Mouse (Mus musculus): ENCODE measurements at regions not wholly inside any gene's neighbourhood (a gene's known extent, or its start where the extent isn't known, plus 50 kb on each side); places are given as distances from the start of the nearest gene placed in this dataset.

DNA sequence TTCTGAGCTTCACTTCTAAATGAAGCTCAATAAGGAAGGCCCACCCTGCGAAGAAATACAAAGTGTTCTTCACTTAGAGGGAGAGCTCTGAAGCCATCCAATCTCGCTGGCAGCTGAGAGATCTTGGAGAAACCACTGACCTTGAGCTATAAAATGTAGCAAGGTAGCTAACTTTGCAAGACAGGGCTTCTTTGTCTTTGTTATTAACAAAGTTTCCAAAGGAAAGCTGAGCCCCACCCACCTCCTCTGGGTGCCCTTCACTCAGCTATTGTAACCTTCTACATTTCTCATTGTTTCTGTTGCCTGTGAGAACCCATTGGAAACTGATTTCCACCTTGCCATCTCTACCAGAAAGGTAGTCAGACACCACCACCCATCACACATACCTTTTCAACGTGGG lies 57.2 kb upstream of the Usp9x start:
- H3K4me1 ChIP-seq (replicated peaks), result no peaks in the 10 kb centered on the region
- H3K9ac ChIP-seq, result no peak overlapping the region
- H3K9me3 ChIP-seq (replicated peaks), result no peaks in the 10 kb centered on the region
- WGBS, result 76% methylated on average over 3 of the region's 3 CpGs
- no peaks in the 10 kb centered on the region for H3K27me3 ChIP-seq (replicated peaks)
- no peaks in the 10 kb centered on the region for H3K36me3 ChIP-seq
- no peak for ATAC-seq (ENCODE audit: insufficient number of reproducible peaks, low FRiP score)
- H3K4me2 ChIP-seq, result no peak overlapping the region
- H3K4me3 ChIP-seq, result no peak overlapping the region
- H3K27ac ChIP-seq (ENCODE audit: poor library complexity, severe bottlenecking), result no peak overlapping the region

- H3K9ac ChIP-seq, result no peak overlapping the region
- no peaks in the 10 kb centered on the region for H3K27me3 ChIP-seq (replicated peaks)
- no peaks in the 10 kb centered on the region for H3K9me3 ChIP-seq (replicated peaks)
- no peaks in the 10 kb centered on the region for H3K4me1 ChIP-seq (replicated peaks)
- H3K36me3 ChIP-seq, result no peaks in the 10 kb centered on the region
- ATAC-seq (ENCODE audit: insufficient number of reproducible peaks, low FRiP score), result no peak
- H3K4me2 ChIP-seq, result no peak overlapping the region
- no peak overlapping the region for H3K4me3 ChIP-seq
- 71% methylated on average over 3 of the region's 3 CpGs for WGBS
- no peak overlapping the region for H3K27ac ChIP-seq (ENCODE audit: poor library complexity, severe bottlenecking)
Observed at GRCm38 (mm10) chrX:13013086-13013485, 58.2 kb upstream of the Usp9x start.

DNA sequence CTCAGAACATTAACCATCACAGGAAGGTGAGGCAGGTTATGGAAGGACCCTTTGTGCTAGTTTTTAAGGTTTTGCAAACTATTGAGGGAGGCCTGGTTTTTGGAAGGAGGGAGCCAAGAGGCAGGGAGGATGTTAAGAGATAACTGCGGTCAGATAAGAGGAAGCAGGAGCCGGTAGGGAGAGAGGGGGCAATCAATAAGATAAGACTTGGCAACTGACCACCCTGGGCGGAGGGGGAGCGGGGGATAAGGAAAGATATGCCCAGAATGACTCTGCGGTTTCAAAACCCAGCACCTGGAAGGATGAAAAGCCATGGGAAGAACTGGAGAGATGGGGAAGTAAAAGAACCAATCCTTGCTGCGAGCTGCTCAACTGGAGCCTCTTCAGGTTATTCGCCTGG lies 80.5 kb upstream of the Usp9x start:
- H3K9me3 ChIP-seq (replicated peaks), result no peaks in the 10 kb centered on the region
- 47% methylated on average over 7 of the region's 7 CpGs for WGBS
- no peak overlapping the region for H3K27ac ChIP-seq (ENCODE audit: poor library complexity, severe bottlenecking)
- no peaks in the 10 kb centered on the region for H3K36me3 ChIP-seq
- no peaks in the 10 kb centered on the region; the same call in 1 of the 2 replicates for H3K27me3 ChIP-seq (replicated peaks)
- H3K9ac ChIP-seq, result no peak overlapping the region
- no peak overlapping the region for H3K4me3 ChIP-seq
- no peak overlapping the region for H3K4me2 ChIP-seq
- no peaks in the 10 kb centered on the region for H3K4me1 ChIP-seq (replicated peaks)
- no peak for ATAC-seq (ENCODE audit: insufficient number of reproducible peaks, low FRiP score)

GRCm38 (mm10) chrX:12977676-12978075 lies 93.6 kb upstream of the Usp9x start:
- no peaks in the 10 kb centered on the region; the same call in 1 of the 2 replicates for H3K27me3 ChIP-seq (replicated peaks)

DNA sequence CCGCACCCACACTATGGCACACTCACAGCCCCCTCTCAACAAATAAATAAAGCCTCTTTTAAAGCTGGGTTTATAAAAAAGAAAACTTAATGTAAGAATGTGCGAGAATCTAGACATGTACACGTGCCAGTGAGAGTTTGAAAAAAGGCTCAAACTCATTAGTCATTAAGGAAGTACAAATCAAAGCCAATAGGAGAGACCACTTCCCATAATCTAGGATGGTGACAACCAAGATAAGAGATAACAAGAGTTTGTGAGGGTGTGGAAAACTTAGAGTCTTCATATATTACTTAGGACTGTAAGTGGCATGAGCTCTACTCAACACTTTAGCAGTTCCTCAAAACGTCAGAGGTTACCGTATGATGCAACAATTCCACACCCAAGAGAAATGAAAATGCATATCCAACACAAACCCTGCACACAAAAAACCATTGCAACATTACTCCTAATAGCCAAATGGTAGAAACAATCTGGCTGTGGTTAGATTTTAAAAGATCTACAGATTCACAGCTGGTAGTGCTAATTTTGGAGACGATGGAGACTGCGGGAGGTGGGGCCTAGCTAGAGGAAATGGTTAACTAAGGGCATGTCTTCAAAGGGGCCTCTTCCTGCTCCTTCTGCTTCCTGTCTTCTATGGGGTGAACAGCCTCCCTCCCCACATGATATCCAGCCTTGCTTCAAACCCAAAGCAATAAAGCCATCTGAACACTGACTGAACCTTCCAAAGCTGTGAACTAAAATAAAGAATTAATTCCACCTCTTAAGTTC lies 102.1 kb upstream of the Usp9x start:
- Histone ChIP-seq H3K27ac (ENCODE audit: poor library complexity, severe bottlenecking) (no peak overlapping the region), H3K36me3 (no peaks in the 10 kb centered on the region), H3K4me1 (replicated peaks) (no peaks in the 10 kb centered on the region), H3K9me3 (replicated peaks) (no peaks in the 10 kb centered on the region), H3K27me3 (replicated peaks) (peaks cover 3% of the 10 kb centered on the region; the same call in 1 of the 2 replicates), H3K4me3 (no peak overlapping the region), H3K4me2 (no peak overlapping the region), H3K9ac (no peak overlapping the region)
- ATAC-seq (ENCODE audit: insufficient number of reproducible peaks, low FRiP score), result no peak
- 71% methylated on average over 7 of the region's 7 CpGs for WGBS

More at GRCm38 (mm10) chrX:12977676-12978075, 93.6 kb upstream of the Usp9x start:
- no peak overlapping the region for H3K9ac ChIP-seq
- WGBS, result 65% methylated on average over 6 of the region's 6 CpGs
- H3K27ac ChIP-seq (ENCODE audit: poor library complexity, severe bottlenecking), result no peak overlapping the region
- H3K4me3 ChIP-seq, result no peak overlapping the region
- no peaks in the 10 kb centered on the region for H3K4me1 ChIP-seq (replicated peaks)
- no peak overlapping the region for H3K4me2 ChIP-seq
- no peak for ATAC-seq (ENCODE audit: insufficient number of reproducible peaks, low FRiP score)
- no peaks in the 10 kb centered on the region for H3K36me3 ChIP-seq
- no peaks in the 10 kb centered on the region for H3K9me3 ChIP-seq (replicated peaks)

- Histone ChIP-seq H3K4me1 (replicated peaks) (no peaks in the 10 kb centered on the region), H3K27ac (ENCODE audit: poor library complexity, severe bottlenecking) (no peak overlapping the region), H3K9me3 (replicated peaks) (no peaks in the 10 kb centered on the region), H3K27me3 (replicated peaks) (no peaks in the 10 kb centered on the region), H3K4me3 (no peak overlapping the region), H3K4me2 (no peak overlapping the region), H3K36me3 (no peaks in the 10 kb centered on the region), H3K9ac (no peak overlapping the region)
- 59% methylated on average over 11 of the region's 11 CpGs for WGBS
- no peak for ATAC-seq (ENCODE audit: insufficient number of reproducible peaks, low FRiP score)
Observed at GRCm38 (mm10) chrX:12959467-12960314, 111.6 kb upstream of the Usp9x start.

- 31% methylated on average over 2 of the region's 2 CpGs for WGBS
- no peaks in the 10 kb centered on the region for H3K27me3 ChIP-seq (replicated peaks)
- ATAC-seq (ENCODE audit: insufficient number of reproducible peaks, low FRiP score), result no peak
Observed at GRCm38 (mm10) chrX:12958873-12959272, 112.4 kb upstream of the Usp9x start.

GRCm38 (mm10) chrX:12950928-12951660 lies 120.2 kb upstream of the Usp9x start:
- Histone ChIP-seq H3K27ac (ENCODE audit: poor library complexity, severe bottlenecking) (no peak overlapping the region), H3K36me3 (no peaks in the 10 kb centered on the region), H3K4me3 (no peak overlapping the region), H3K4me1 (replicated peaks) (peaks cover 4% of the 10 kb centered on the region), H3K27me3 (replicated peaks) (peaks cover 3% of the 10 kb centered on the region; the same call in 1 of the 2 replicates), H3K9ac (no peak overlapping the region), H3K9me3 (replicated peaks) (no peaks in the 10 kb centered on the region), H3K4me2 (no peak overlapping the region)
- ATAC-seq (ENCODE audit: insufficient number of reproducible peaks, low FRiP score), result no peak
- WGBS, result 65% methylated on average over 7 of the region's 7 CpGs

More at GRCm38 (mm10) chrX:12958873-12959272, 112.4 kb upstream of the Usp9x start:
- H3K36me3 ChIP-seq, result no peaks in the 10 kb centered on the region
- no peak overlapping the region for H3K9ac ChIP-seq
- no peak overlapping the region for H3K27ac ChIP-seq (ENCODE audit: poor library complexity, severe bottlenecking)
- no peaks in the 10 kb centered on the region for H3K4me1 ChIP-seq (replicated peaks)
- H3K9me3 ChIP-seq (replicated peaks), result no peaks in the 10 kb centered on the region
- no peak overlapping the region for H3K4me2 ChIP-seq
- no peak overlapping the region for H3K4me3 ChIP-seq

- 69% methylated on average over 5 of the region's 5 CpGs for whole genome bisulfite sequencing
- Histone ChIP-seq H3K4me2 (no peak overlapping the region), H3K36me3 (no peaks in the 10 kb centered on the region), H3K27me3 (replicated peaks) (no peaks in the 10 kb centered on the region; the same call in none of the 2 replicates), H3K9ac (no peak overlapping the region), H3K27ac (ENCODE audit: poor library complexity, severe bottlenecking) (no peak overlapping the region), H3K9me3 (replicated peaks) (no peaks in the 10 kb centered on the region), H3K4me3 (no peak overlapping the region), H3K4me1 (replicated peaks) (no peaks in the 10 kb centered on the region)
- ATAC-seq (ENCODE audit: insufficient number of reproducible peaks, low FRiP score), result no peak
Observed at GRCm38 (mm10) chrX:12942451-12942850, 128.8 kb upstream of the Usp9x start.

DNA sequence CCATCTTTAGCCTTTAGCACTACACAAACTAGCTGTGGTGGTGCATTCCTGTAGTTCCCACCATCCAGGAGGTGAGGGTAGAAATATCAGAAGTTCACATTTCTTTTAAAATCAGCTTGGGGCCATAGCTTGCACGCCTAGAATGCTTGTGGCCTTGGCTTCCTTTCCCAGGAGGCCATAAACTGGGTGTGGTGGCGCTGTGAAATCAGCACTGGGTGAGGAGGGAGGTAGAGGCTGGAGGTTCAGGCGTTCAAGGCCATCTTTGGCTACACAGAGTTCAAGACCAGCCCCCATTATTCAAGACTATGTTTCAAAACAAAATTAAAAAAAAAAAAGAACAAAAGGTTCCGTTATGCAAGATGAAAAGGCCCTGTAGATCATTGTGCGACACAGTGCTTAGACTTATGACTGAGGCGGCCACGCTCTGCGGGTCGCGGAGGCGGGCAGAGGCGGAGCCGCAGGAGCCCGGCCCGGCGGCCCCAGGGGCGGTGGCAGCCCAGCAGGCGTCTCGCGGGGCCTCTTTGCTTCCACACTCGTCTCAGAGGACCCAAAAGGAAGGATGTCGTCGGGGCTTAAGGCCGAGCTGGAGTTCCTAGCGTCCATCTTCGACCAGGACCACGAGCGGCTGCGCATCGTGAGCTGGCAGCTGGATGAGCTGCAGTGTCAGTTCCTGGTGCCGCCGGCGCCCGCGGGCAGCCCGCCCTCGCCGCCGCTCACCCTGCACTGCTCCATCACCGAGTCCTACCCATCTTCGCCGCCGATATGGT lies 134.7 kb upstream of the Usp9x start:
- ATAC-seq (ENCODE audit: insufficient number of reproducible peaks, low FRiP score), result no peak; the same call in 1 of the 2 replicates
- 12% methylated on average over 40 of the region's 43 CpGs for WGBS

More for the DNA sequence above, 134.7 kb upstream of the Usp9x start:
- H3K4me3 ChIP-seq, result peak overlapping the region; percentile 52
- peak overlapping the region; percentile 71 for H3K4me2 ChIP-seq
- H3K36me3 ChIP-seq, result no peaks in the 10 kb centered on the region
- H3K4me1 ChIP-seq (replicated peaks), result no peaks in the 10 kb centered on the region
- H3K9ac ChIP-seq, result peak overlapping the region; percentile 71
- no peak overlapping the region for H3K27ac ChIP-seq (ENCODE audit: poor library complexity, severe bottlenecking)
- H3K9me3 ChIP-seq (replicated peaks), result no peaks in the 10 kb centered on the region
- no peaks in the 10 kb centered on the region; the same call in none of the 2 replicates for H3K27me3 ChIP-seq (replicated peaks)
